Mouse (Mus musculus) sigmoid colon, adult 10 weeks (tissue): Measurements from ENCODE around the gene Tle6. TPM values are rescaled to one million over a fixed set of nuclear protein-coding genes. Genes with fewer than 3 reads are reported as not detected.

Experiments
- polyA plus RNA-seq: library from polyadenylated mRNA; stranded (reverse); fragments of 350-450 nt; fragmentation: Illumina TruSeq; extraction: RNeasy Lipid Tissue Mini Kit (QIAGEN cat#74804); gene quantifications from one replicate; pipeline ENCODE4 v1.2.3, GENCODE M21; 2014; ENCODE audit warnings: low read depth, low replicate concordance

The Tle6 gene
- polyA plus RNA-seq, result 2.0 TPM

DNA sequence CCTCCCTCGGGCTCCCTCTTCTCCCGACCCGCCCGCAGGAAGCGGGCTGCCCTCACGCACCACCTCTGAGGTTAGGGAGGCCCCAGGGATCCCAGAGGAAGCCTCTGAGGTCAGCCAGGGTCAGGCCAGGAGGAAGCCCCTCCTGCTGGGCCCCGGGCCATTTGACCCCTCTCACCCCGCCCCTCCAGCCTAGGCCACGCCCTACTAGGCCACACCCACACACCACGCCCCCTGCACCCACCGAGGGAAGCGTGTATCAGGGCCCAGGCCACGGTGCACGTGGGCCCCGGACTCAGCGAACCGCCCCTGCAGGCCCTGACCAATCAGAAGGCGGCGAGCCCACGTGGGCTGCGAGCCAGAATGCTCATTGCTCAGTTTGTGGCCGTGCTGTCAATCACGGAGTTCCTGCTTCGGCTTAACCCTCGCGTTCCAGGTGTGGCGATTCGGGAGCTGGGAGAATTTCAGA, at the start of gene Tle6:
Gene Tle6, minus strand, starts transcription at position 336 of the 466 bp plus-strand sequence.

GRCm38 (mm10) chr10:81648803-81649775, 48.2 kb upstream of the Tle6 start, which contains the start of gene Gm10778:
Gene Gm10778, plus strand, starts transcription at chr10:81649059.

DNA sequence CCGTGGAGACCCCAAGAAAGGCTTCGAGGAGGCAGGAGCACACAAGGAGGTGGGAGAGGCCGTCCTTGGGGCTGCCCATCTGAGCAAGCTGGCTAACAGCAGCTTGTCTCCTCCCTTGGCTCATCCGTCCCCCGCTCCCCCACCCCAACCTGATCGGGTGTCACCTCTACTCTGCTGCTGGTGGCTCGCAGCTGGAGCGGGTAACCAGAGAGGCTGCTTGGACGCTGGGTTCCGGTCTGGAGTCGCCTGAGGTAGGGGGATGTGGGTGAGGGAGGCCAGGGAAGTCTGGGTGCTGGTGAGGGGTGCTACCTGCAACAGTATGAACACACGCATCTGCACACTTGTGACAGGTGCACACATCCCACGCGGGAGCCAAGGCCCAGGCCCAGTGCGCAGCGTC, 27.5 kb upstream of the Tle6 start, which contains the start of gene Ankrd24:
Gene Ankrd24, plus strand, starts transcription at position 151 of the 400 bp plus-strand sequence.

GRCm38 (mm10) chr10:81626994-81627835, 26.3 kb upstream of the Tle6 start, which contains the start of gene Sirt6:
Gene Sirt6, minus strand, starts transcription at chr10:81627797.

DNA sequence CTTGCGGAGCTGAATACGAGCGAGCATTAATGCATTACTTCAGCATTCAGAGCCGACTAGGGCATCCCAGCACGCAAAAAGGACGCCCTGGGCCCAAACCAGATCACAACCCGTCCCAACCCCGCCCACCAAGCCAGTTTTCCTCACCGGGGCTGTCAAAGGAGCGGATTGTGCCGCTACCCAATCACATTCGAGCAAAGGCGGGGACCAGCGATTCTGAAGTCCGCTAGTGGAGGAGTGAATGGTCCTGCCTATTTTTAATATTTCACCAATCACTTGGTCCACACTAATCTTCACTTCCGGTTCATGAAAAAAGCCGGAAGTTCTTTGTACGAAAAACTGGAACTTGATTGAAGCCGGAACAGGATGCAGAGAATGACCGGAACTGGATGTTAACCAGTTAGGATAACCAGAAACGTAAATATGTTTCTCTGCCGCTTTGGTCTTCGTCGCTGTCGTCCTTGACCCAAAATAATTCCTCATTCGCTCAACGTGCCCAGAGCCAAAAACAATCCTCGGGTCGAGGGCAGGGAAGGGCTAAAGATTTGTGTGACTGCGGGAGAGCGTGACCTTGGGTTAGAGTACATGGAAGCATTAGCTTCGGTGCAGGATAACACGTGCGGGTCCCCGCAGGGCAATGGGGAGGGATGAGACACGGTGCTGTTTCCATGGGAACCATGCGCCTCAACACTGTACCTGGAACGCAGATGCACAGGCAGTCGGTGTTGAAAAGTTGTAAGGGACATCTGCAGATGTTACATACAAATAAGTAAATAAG, 5.3 kb upstream of the Tle6 start, which contains the start of gene BC025920:
Gene BC025920, plus strand, starts transcription at position 297 of the 778 bp plus-strand sequence.

DNA sequence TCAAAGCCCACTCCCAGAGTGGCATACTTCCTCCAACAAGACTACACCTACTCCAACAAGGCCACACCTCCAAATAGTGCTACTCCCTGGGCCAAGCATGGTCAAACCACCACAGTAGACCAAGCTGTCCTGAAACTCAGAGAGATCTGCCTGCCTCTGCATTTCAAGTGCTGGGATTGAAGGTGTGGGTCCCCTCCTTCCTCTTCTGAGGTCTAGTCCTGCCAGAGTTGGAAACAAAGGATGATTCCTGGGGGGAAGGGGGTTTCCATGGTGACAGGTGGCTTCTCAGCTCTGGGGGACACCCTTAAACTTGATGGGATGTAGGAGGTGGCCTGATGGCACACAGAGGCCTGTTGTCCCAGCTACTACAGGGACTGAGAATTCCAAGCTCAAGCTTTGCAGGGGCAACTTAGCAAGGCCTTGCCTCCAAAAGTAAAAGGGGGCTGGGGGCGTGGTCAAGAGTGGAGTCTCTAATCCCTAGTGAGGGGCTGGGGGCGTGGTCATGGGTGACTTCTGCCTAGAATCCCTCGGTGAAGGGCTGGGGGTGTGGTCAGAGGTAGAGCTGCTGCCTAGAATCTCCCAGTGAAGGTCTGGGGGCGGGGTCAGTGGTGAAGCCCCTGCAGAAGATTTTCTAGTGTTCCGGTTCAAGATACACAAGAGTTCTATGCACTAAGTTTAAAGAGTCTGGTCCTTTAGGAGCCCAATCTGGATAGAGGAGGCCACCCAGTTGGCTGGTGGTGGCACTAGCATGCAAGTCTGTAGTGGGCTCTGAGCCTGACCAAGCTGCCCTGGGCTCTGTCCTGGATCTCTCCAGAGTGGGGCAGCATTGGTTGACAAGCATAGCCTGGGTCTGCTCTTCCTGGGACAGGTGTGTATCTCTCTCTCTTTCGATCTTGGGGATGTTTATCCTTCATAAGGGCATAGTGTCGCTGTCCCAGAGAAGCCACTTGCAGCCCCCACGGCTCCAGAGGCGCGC, 26.5 kb downstream of the Tle6 start, which contains the start of gene Tle2:
Gene Tle2, plus strand, starts transcription at position 481 of the 976 bp plus-strand sequence.

DNA sequence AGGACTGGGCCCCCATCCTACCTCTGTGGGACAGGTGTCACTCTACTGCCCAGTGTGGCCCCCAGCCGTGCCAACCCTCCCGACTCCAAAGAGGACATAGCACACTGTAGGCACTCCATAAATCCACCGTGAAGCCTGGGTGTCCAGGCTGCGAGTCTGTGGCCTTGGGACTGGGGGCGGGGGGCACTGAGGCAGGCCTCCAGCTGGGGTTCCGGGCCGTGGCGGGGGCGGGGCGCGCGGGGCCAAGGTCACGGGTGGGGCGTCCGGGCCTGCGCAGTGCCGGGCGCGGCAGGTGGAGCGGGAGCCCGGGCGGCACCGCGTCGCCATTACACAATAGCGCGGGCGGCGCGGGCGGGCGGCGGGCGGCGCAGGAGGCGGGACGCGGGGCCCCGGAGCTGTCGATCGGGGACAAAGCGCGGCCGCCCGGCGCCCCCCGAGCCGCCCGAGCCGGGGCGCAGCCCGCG, 41.7 kb downstream of the Tle6 start, which contains the start of gene Aes:
Gene Aes, plus strand, starts transcription at position 326 of the 464 bp plus-strand sequence.

GRCm38 (mm10) chr10:81545161-81545747, 55.6 kb downstream of the Tle6 start, which contains the start of gene Gna11:
Gene Gna11, minus strand, starts transcription at chr10:81545190.

Other genes starting within 250 kb of the Tle6 start
- 0.13 TPM for gene Mfsd12, start 243.6 kb downstream of the Tle6 start, polyA plus RNA-seq
- not detected for gene 4930404N11Rik, start 235.3 kb downstream of the Tle6 start, polyA plus RNA-seq
- gene Fzr1, start 222.6 kb downstream of the Tle6 start, polyA plus RNA-seq, result 0.19 TPM
- gene Dohh, start 216.6 kb downstream of the Tle6 start, polyA plus RNA-seq, result not detected
- gene Gm48551, start 216.6 kb downstream of the Tle6 start, polyA plus RNA-seq, result 0.32 TPM
- gene Gm48552, start 212.1 kb downstream of the Tle6 start, polyA plus RNA-seq, result not detected
- gene Smim24, start 208.0 kb downstream of the Tle6 start, polyA plus RNA-seq, result 21.2 TPM
- 8.2 TPM for gene Nfic, start 145.4 kb downstream of the Tle6 start, polyA plus RNA-seq
- gene Celf5, start 118.4 kb downstream of the Tle6 start, polyA plus RNA-seq, result 3.1 TPM
- not detected for gene Ncln, start 104.7 kb downstream of the Tle6 start, polyA plus RNA-seq
- gene S1pr4, start 100.9 kb downstream of the Tle6 start, polyA plus RNA-seq, result not detected
- not detected for gene Gna15, start 76.8 kb downstream of the Tle6 start, polyA plus RNA-seq
- 8.6 TPM for gene Gna11, start 55.9 kb downstream of the Tle6 start, polyA plus RNA-seq
- gene Aes, start 41.6 kb downstream of the Tle6 start, polyA plus RNA-seq, result 16.2 TPM
- gene Tle2, start 26.5 kb downstream of the Tle6 start, polyA plus RNA-seq, result 1.1 TPM
- gene BC025920, start 5.2 kb upstream of the Tle6 start, polyA plus RNA-seq, result 3.1 TPM
- not detected for gene Sirt6, start 26.7 kb upstream of the Tle6 start, polyA plus RNA-seq
- 2.2 TPM for gene Ankrd24, start 27.5 kb upstream of the Tle6 start, polyA plus RNA-seq
- 16.4 TPM for gene Gm10778, start 48.0 kb upstream of the Tle6 start, polyA plus RNA-seq
- gene Zfp433, start 103.8 kb upstream of the Tle6 start, polyA plus RNA-seq, result 35.5 TPM
- 15.8 TPM for gene Gm3055, start 170.1 kb upstream of the Tle6 start, polyA plus RNA-seq
- gene Gm4767, start 211.1 kb upstream of the Tle6 start, polyA plus RNA-seq, result 4.2 TPM